19 mouse cellular contexts compared by ENCODE assay signal in genomic region chr8:6583337-6584096, GRCm38 (mm10).
A peak's percentile ranks its signal among the peaks of the same experiment; 100 is the strongest.
DNase-seq lines count a peak whose midpoint lies in the region; ATAC-seq lines count a peak whose summit lies in the region.
"Had no signal": no experiment of that assay in that cellular context is flagged by ENCODE, and none has a peak within 500 bp of the region (broad histone marks: within the 10 kb centered on the region; RNA-seq: fewer than 3 reads in every experiment).

No protein-coding gene starts in this region.

- no peaks in the 10 kb centered on the region for H3K9me3 ChIP-seq in heart, embryonic 11.5 days (replicated peaks; ENCODE audit: control insufficient read depth, low read length)
- H3K9me3 ChIP-seq: G1E had no signal

- H3K4me3 ChIP-seq in heart, embryonic 11.5 days (ENCODE audit: low read depth, low read length): no peak overlapping the region

- H3K36me3 ChIP-seq in heart, embryonic 11.5 days (ENCODE audit: control insufficient read depth, insufficient read depth, low read length): no peaks in the 10 kb centered on the region
- H3K36me3 ChIP-seq: G1E had no signal

- no peaks in the 10 kb centered on the region for H3K4me1 ChIP-seq in heart, embryonic 11.5 days (ENCODE audit: control insufficient read depth, insufficient read depth, low read length)

- H3K27ac ChIP-seq in heart, embryonic 11.5 days (ENCODE audit: low read depth, low read length): no peak overlapping the region

- H3K9ac ChIP-seq in heart, embryonic 11.5 days (ENCODE audit: low read depth, low read length): no peak overlapping the region

- no peak for ATAC-seq in heart, embryonic 11.5 days (replicated peaks; ENCODE audit: insufficient number of reproducible peaks, low FRiP score, low TSS enrichment)
- ATAC-seq: activated CD4-positive, CD25-positive, alpha-beta regulatory T cell, adult 4 months; CD4-positive, CD25-positive, alpha-beta regulatory T cell, adult 4 months; Patski had no signal

- 78% methylated on average over 6 of the region's 6 CpGs for WGBS in heart, embryonic 11.5 days (ENCODE audit: insufficient replicate concordance)

- peak; percentile 92 for DNase-seq in fat pad, adult 2 months (ENCODE audit: extremely low read depth, low read depth, low spot score)
- peak; percentile 94 for DNase-seq in gonadal fat pad, adult 2 months (ENCODE audit: low read depth)
- no peak for DNase-seq in layer of hippocampus, postnatal 36 days
- DNase-seq: adrenal gland, adult 2 months; adrenal gland, adult 8-10 months; adrenal gland, postnatal 10 days; adrenal gland, postnatal 14 days; adrenal gland, postnatal 25 days; adrenal gland, postnatal 36 days; B cell, adult 2 months; cerebellum, adult 11 months; cerebellum, adult 11-12 months; cerebellum, adult 18-20 months had no signal

- H3K27me3 ChIP-seq in heart, embryonic 11.5 days (ENCODE audit: control insufficient read depth, insufficient read depth, low read length): no peaks in the 10 kb centered on the region
- H3K27me3 ChIP-seq: CH12.LX had no signal

- no peak overlapping the region for H3K4me2 ChIP-seq in heart, embryonic 11.5 days

Comparison
In these comparisons a context has a peak if more than half of its experiments do, and no peak if none do; other contexts are left out.
1. DNase-seq: peak in fat pad, adult 2 months (single experiment) and gonadal fat pad, adult 2 months (single experiment); none in layer of hippocampus, postnatal 36 days (0 of 2).